Mouse (Mus musculus) spleen, postnatal 4 days (tissue): ENCODE data around the gene Akap5.

ENCODE experiments used
- DNase-seq, 2 experiments: peaks; one replicate each; pipeline ENCODE4 v3.0.0; 2022; ENCODE audit warnings: low spot score in 2 of 2

The Akap5 gene

GRCm38 (mm10) chr12:76368790-76369205, 44.1 kb downstream of the Akap5 start:
- DNase-seq, result no peak

GRCm38 (mm10) chr12:76369206-76369977, 44.7 kb downstream of the Akap5 start, which contains the start of gene Zbtb25:
TSS of gene Zbtb25 (minus strand) at chr12:76369602.
- DNase-seq, result peak; percentile 82 to 91

DNA sequence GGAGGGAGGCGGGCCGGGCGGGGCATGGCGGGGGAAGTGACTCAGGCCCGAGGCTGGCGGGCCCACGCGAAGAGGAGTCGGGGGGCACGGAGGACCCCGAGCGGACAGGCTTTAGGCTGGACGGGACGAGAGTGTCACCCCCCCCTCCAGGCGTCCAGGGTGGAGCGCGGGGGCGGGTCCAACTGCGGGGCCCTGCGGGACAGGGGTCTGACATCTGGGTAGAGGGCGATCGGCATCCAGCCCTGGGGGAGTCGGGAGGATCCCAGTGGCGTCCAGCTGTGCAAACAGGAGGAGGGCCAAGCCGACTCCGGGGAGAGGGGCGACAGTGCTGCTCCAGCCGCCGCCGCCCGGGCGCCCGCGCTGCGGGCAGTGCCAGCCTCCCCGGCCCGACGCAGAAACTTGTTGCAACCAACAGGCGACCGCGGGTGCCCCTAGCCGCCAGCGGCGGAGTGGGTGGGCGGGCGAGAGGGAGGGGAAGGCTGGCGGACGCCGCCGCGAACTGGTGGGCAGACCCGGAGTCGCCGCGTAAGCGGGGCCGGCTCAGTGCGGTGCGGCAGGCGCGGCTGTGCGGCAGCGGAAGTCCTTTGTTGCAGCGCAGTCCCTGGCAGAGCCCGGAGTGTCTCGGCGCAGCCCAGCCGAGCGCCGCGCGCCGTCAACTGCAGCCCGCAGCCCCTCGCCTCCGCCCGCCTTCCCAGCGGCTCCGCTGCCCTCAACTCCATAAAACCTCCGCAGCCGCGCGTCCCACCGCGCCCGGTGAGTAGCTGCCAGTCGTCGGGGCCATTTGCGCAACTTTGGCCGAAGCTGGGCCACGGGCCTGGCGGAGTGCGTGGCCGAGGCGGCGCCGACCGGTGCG, 45.5 kb downstream of the Akap5 start, which contains the start of gene Zbtb1:
Gene Zbtb1 (plus strand): TSS at position 289 of the 853 bp plus-strand sequence.
- DNase-seq, result peak; percentile 81 to 91

GRCm38 (mm10) chr12:76370831-76371571, 46.3 kb downstream of the Akap5 start:
- peak; percentile 81 to 90 for DNase-seq

- peak in 1 of 2 experiments; percentile 62 for DNase-seq
Observed at GRCm38 (mm10) chr12:76372046-76372445, 47.4 kb downstream of the Akap5 start.

DNA sequence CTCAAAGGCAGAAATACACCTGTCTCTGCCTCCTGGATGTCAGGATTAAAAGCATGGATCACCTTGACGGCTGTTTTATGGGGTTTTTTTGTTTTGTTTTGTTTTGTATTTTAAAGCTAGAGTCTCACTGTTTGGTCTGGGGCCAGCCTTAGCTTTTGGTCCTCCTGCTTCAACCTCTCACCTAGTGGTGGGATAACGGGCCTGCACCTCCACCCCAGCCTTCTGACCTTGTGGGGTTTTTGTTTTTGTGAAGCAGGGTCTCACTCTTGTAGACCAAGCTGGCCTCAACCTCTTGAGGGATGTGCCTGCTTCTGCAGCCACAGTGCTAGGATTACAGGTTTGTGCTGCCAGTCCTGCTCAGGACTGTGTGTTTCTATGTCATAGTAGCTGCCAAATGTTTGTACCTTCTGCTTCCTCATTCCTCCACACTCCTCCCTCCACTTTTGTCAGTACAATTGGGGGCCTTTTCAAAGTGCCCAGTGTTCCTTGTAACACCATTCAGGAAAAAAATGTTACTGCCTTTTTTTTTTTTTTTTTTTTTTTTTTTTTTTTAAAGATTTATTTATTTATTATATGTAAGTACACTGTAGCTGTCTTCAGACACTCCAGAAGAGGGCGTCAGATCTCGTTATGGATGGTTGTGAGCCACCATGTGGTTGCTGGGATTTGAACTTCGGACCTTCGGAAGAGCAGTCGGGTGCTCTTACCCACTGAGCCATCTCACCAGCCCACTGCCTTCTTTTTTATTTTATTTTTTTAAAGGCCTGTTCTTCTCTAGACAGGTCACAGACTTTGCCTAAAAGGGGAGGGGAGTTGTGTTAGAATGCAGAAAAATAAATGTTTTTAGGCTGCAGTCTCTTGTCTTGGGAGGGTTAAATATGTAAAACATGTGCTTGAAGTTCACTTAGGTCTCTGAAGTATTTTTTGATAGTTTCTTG, 48.5 kb downstream of the Akap5 start:
- peak; percentile 52 to 75 for DNase-seq

DNA sequence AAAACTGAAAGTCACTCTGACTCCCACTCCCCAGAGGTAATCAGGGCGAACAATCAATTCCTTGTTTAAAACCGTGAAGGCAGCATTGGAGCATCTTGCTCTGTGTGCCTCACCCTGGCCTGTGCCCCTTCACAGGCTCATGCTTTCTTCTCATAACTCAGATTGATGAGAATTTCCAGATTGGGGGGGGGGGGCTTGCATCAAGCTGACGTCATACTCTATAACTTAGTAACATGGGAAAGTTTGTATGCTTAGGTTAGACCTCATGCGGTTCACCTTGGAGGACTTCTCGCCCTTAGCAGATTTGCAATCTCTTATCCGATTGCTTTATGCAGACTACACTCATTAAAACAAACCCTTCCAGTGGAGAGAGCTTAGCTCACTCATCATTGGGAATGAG, 49.3 kb downstream of the Akap5 start:
- no peak for DNase-seq

DNA sequence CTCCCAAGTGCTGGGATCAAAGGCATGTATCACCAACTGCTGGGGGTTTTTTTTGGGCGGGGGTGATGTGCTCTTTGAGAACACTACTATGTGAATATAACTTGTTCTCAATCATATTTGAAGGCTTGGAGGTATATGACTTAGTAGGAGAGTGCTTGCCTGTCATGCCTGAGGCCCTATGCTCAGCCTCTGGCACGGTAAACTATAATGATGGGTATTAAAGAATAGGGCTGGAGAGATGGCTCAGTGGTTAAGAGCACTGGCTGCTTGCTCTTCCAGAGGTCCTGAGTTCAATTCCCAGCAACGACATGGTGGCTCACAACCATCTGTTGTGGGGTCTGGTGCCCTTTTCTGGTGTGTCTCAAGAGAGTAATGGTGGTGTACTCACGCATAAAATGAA, 50.2 kb downstream of the Akap5 start:
- no peak for DNase-seq

DNA sequence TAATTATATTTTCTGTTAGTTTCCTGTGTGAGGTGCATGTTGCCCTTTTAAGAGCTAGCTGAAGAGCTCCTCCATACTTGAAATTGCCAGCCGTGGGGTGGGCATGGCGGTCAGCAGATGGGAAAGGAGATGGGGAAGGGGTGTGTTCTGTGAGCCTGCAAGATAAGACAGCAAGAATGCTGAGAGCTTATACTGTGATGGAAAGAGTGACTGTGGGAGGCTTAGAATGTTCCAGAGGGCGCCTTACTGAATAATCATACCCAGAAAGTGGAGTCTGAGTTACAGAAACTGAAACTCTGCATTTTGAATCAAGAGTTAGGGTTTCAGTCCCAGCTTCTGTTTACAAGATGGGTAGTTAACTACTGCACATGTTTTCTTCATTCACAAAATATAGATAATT, 50.8 kb downstream of the Akap5 start:
- DNase-seq, result no peak

- DNase-seq, result peak; percentile 56 to 65
Observed at GRCm38 (mm10) chr12:76376649-76377048, 52.0 kb downstream of the Akap5 start.

- DNase-seq, result peak in 1 of 2 experiments; percentile 65
Observed at GRCm38 (mm10) chr12:76377059-76377458, 52.4 kb downstream of the Akap5 start.

DNA sequence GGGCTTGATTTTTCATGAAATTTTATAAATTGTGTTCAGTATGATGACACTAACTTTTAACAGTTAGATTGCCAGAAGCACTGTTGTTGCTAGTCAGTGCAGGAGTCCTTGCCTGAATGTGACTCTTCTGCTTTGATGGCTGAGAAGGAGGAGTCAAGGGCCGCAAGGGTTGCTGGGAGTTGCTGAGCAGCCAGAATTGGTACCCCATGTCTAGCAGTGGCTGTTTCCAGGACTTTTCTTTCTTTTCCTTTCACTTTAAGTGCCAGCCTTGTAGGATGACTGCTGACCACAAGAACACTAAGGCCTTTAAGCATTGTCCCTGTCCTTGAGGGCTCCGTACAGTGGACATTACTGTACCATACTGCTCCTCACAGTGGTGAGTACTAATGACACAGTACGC, 53.0 kb downstream of the Akap5 start:
- peak in 1 of 2 experiments; percentile 60 for DNase-seq

DNA sequence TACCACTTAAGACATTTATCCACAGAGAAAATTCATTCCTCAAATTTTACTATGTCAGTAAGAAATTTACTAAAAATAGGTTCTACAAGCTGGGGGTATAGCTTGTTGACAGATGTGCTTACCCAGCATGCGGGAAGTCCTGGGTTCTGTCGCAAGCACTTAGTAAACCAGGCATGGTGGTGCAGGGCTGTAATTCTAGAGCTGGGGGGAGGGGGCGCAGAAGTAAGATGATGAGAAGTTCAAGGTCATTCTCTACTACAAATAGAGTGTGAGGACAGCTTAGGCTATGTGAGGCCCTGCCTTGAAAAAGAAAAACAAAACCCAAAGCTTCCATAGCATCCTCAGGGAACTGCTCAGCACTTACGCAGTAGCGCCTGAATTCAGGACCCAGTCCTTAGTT, 53.9 kb downstream of the Akap5 start:
- no peak for DNase-seq

DNA sequence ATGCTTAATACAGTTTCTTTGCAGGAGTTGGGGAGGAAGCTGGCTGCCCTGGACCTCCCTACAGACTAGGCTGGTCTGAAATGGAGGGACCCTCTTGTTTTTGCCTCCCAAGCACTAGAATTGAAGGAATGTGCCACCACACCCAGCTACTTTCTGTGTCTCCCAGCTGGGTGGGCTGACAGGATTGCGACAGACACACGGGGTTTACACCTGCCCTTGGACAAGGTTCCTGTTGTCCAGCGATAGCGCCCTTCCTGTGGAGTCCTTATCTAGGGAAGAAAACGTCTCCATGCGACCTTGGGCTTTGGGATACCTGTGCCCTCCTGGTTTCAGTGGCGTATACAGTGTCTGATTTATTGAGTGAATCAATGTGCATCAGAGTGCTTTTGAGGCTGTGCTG, 55.5 kb downstream of the Akap5 start:
- DNase-seq, result no peak
